Mouse (Mus musculus): Measurements from ENCODE around the gene Faah. TPM values are rescaled to one million over a fixed set of nuclear protein-coding genes. Genes with fewer than 3 reads are reported as not detected.

Faah gene
- 10 to 100 TPM; 86.6 to 90.7 TPM for total RNA-seq (2021)
- long read RNA-seq, experiment 1, transcript Faah-201 (15 exons, 3,827 nt), result major isoform, 173 of 216 reads
- long read RNA-seq, experiment 1, partial matches to known transcripts, result 25 of 216 reads
- long read RNA-seq, experiment 1, other reads (novel, unspliced or antisense), result 18 of 216 reads
- long read RNA-seq, experiment 2, transcript Faah-201 (15 exons, 3,827 nt), result major isoform, 171 of 220 reads
- long read RNA-seq, experiment 2, partial matches to known transcripts, result 18 of 220 reads
- long read RNA-seq, experiment 2, other reads (novel, unspliced or antisense), result 28 of 220 reads

DNA sequence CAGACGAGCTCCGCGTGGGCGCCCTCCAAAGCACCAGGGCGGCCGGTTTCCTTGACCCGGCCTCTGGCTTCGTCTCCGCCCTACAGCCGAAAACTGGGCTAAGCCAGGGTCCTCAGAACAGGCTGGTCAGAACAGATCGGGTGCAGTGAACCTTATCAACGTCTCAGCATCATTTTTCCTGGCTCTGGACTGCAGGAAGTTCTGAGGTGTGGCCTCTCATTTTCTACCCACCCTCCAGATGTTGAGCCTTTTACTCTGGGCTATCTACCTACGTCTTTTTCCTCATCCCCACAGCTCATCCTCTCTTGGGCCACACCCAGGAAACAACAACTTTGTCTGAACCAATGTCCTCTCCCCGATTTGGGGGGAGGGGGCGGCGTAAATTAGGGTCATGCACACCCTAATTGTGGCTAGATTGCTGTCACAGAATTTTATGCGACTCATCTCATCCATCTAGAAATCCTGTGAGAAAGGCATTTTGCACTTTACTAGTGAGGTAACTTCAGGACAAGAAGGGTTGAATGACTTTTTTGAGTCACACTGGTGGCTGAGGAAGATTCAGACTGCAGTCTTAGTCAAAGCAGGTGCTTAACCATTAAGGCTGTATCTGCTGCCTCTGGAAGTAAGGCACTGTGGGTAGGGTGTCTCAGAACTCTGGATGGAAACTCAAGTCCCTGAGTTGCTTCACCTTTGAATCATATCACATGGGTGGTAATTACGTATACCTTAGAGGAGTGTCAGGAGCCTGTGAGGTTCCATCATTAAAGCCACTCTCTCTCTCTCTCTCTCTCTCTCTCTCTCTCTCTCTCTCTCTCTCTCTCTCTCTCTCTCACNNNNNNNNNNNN, at the start of gene Faah:
Gene Faah, minus strand, starts transcription at position 25 of the 845 bp plus-strand sequence.
- intact Hi-C loops (cut with DNase I), result no loop called here
- DNase-seq (ENCODE audit: low spot score in 2 of 2), result no peak

- no peak for DNase-seq (ENCODE audit: low spot score in 2 of 2)
- intact Hi-C loops (cut with DNase I), result no loop called here
Measured at GRCm38 (mm10) chr4:116063855-116064254, 46.1 kb upstream of the Faah start.

DNA sequence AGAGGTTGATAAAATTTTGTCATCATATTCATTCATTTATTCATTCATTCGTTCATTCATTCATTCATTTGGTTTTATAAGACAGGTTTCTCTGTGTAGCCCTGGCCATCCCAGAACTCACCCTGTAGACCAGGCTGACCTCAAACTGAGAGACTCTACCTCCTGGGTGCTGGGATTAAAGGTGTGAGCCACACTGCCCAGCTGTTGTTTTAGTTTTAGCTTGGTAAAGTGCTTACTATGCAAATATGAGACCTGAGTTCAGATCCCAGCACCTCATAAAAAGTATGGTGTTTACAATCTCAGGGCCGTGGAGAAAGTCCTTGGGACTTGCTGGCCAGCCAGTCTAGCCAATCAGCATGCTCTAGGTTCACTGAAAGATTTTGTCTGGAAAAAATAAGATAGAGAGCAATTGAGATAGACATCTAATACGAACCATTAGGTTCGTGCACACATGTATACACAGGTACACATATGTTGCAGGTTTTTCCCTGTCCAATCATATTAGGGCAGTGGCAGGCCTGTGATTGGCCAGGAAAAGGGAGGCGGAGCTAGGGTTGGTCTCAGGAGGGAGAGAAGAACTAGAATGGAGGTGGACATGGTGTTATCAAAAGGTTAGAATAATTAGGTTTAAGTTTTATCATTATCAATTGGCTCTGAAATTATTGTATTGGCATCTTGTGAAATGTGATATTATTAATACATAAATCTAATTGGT, 41.4 kb upstream of the Faah start:
- intact Hi-C loops (cut with DNase I), result no loop called here
- DNase-seq (ENCODE audit: low spot score in 2 of 2), result no peak

DNA sequence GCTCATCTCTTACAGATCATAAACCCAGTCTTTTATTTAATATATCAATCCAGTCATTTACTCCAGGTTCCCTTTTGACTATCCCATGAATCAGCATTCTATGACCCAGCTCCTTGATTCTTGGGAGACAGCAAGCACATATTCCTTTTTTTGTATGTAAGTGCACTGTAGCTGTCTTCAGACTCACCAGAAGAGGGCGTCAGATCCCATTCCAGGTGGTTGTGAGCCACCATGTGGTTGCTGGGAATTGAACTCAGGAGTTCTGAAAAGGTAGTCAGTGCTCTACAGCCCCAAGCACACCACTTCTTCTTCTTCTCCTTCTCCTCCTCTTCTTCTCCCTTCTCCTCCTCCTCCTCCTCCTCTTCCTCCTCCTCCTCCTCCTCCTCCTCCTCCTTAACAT, 39.8 kb upstream of the Faah start:
- no peak for DNase-seq (ENCODE audit: low spot score in 2 of 2)
- intact Hi-C loops (cut with DNase I), result no loop called here

- peak; percentile 88 to 90 for DNase-seq (ENCODE audit: low spot score in 2 of 2)
- intact Hi-C loops (cut with DNase I), result no loop called here
Measured at GRCm38 (mm10) chr4:116053399-116053961, 35.8 kb upstream of the Faah start, which contains the start of gene Nsun4. Gene Nsun4 (minus strand): TSS chr4:116053876.

DNA sequence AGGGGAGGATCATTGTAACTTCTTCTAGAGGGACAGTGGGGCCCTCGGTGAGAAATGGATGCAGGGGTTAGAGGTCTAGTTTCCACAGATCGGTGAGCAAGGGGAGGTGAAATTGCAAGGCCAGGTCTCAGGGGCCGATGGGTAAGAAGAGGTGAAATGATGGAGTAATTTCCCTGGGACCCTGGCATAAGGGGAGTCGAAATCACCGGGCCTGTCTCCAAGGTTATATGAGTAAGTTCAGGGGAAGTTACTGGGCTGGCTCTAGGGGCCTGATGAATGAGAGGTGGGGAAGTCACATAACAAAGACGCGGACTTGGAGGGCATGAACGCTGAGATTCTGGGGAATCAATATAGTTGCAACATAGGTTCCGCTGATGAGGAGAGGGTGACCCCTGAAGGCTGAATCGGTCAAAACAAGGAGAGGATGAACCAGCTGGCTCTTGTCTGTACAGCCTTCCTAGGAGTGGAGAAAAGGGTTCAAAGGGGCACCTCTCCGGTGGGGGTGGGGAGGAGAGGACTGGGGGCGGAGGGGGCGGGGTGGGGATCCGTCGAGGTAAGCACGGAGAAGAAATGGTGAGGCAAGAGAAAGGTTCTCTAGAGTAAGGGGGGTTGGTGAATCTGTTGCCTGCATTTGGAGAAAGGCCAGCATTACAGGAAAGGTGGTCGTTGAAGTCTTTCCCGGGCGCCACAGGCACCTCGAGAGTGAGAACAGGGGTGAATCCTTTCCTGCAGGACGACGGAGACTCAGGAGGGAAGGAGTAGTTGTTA, 35.0 kb upstream of the Faah start:
- intact Hi-C loops (cut with DNase I), result no loop called here
- no peak for DNase-seq (ENCODE audit: low spot score in 2 of 2)

DNA sequence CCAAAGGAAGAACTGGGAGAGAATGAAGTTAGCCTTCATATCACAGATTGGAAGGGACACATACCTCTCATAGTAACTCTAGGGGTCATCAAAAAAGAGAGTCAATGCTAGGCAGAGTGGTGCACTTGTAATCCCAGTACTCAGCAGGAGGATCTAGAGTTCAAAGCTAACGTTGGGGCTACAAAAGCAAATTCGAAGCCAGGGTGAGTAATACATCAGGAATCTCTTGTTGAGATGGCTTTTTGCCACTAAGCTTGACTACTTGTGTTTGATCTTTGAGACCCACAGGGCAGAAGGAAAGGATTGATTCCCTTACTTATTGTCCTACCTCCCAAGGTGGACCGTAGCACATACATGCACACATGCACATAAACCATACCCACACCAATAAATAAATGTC, 31.5 kb upstream of the Faah start:
- DNase-seq (ENCODE audit: low spot score in 2 of 2), result no peak
- intact Hi-C loops (cut with DNase I), result no loop called here

GRCm38 (mm10) chr4:116048130-116048920, 30.6 kb upstream of the Faah start:
- no peak for DNase-seq (ENCODE audit: low spot score in 2 of 2)
- intact Hi-C loops (cut with DNase I), result no loop called here

DNA sequence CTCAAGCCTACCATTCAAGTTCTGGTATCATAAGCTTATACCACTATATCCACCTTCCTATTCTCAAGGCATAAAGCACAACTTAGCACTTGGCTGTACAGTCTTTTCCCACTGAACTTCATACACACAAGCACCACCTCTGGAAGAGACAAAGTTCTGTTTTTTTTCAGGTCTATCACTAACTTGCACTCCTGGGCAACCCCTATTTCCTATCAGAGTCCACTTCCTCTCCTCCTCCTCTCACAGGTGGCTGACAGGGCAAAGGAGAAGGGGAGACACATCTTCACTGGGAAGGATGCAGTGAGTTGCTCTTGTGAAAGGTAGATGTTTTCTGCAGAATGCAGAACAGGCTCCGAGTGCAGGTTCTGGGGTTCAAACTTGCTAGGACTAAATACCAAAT, 30.0 kb upstream of the Faah start:
- DNase-seq (ENCODE audit: low spot score in 2 of 2), result no peak
- intact Hi-C loops (cut with DNase I), result no loop called here

DNA sequence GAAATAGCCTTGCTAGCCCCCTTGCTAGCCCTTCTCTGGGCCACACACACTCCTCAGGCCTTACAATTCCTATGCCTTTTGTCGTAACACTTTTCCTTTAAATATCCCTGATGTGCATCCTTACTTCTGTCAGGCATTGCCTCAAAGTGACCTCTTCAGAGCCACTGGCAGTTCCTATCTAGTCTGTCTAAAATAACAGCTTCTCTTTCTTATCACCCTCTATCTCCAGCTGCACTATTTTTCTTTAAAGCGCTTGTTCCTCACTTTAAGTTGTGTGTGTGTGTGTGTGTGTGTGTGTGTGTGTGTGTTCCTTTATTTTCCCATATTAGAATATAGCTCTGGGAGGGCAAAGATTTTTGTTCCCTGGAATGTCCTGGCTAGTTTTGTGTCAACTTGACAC, 28.9 kb upstream of the Faah start:
- intact Hi-C loops (cut with DNase I), result no loop called here
- no peak for DNase-seq (ENCODE audit: low spot score in 2 of 2)

DNA sequence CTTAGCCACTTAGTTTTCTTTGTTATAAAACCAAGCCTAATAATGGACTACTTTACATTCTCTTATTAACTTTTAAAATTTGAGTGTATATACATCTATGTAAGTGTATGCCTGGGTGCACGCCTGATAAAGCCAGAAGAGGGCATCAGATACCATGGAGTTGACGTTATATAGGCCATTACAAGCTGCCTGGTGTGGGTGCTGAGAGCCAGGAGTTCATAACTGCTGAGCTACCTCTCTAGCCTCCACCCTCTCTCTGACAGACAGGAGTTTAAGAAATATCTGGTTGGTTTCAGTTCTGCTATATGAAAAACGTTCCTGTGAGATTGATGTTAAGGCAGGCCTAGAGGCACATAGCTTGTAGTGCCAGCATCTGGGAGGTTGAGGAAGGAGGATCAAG, 24.5 kb upstream of the Faah start:
- no peak for DNase-seq (ENCODE audit: low spot score in 2 of 2)
- intact Hi-C loops (cut with DNase I), result no loop called here

GRCm38 (mm10) chr4:116040466-116040865, 22.7 kb upstream of the Faah start:
- no peak for DNase-seq (ENCODE audit: low spot score in 2 of 2)
- intact Hi-C loops (cut with DNase I), result no loop called here

DNA sequence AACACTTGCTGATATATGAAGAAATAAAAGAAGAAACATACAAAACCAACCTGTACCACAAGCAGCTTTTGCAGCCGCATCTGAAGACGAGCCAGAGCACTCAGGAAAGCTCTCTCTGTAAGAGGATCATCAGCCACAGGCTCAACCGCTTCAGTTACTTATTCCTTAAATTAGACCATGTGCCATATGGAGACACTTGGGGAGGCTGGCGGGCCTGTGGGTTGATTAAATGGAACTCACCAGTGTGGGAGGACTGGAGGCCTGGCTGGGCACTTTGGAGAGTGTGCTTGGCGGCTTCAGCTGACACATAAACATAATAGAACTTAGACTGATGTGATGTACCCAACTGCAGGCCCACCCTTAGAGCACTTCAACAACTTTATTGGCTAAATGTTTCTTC, 15.6 kb upstream of the Faah start:
- peak; percentile 42 to 54 for DNase-seq (ENCODE audit: low spot score in 2 of 2)
- intact Hi-C loops (cut with DNase I), result no loop called here

DNA sequence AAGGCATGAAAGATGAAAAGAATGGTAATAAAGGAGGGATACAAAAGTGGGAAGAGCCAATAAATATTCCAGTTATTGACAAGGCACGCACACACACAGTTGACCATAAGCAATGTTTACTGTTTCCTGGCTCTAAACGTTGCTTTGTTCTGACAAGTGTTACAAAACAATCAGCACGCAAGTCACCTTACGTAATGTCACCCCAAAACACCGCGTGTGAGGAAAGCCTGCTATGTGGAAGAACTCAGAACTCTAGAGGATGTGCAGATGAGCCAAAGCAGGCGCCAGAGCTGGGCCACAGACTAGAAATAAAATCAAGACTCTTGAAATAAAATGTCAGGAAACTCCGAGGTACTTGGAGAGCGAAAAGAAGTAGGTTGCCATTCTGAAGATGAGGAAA, 15.2 kb upstream of the Faah start:
- DNase-seq (ENCODE audit: low spot score in 2 of 2), result no peak
- intact Hi-C loops (cut with DNase I), result no loop called here

DNA sequence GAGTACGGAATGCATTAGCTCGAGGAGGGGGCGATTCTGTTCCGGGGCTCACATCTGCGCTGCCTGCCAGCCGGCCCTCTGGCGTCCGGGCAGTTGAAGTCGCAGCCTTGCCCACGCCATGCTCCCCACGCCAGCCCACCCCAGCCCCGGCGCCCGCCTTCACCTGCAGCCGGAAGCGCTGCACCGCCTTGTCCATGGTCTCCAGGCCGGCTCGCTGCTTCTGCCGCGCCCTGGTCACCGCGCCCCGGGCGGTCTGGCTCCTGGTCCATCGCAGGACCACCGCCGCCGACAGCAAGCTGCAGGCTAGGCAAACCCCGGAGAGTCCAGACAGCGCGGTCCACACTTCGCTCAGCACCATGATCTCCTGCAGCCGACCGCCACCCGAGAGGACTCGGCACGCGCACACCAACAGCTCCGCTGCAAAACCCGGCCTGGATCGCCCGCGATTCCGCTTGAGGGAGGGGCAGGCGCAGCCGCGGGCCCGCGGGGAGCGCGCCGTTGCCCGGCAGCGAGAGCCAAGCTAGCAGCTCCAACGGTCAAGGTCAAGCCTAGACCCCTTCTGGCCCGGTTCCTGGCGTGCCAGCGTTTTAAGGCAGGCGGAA, 325 bp downstream of the Faah start:
- peak; percentile 68 to 76 for DNase-seq (ENCODE audit: low spot score in 2 of 2)
- intact Hi-C loops (cut with DNase I), result no loop called here

GRCm38 (mm10) chr4:116016862-116017299, 845 bp downstream of the Faah start:
- intact Hi-C loops (cut with DNase I), result no loop called here
- no peak for DNase-seq (ENCODE audit: low spot score in 2 of 2)

GRCm38 (mm10) chr4:116016396-116016795, 1.3 kb downstream of the Faah start:
- intact Hi-C loops (cut with DNase I), result no loop called here
- no peak for DNase-seq (ENCODE audit: low spot score in 2 of 2)

DNA sequence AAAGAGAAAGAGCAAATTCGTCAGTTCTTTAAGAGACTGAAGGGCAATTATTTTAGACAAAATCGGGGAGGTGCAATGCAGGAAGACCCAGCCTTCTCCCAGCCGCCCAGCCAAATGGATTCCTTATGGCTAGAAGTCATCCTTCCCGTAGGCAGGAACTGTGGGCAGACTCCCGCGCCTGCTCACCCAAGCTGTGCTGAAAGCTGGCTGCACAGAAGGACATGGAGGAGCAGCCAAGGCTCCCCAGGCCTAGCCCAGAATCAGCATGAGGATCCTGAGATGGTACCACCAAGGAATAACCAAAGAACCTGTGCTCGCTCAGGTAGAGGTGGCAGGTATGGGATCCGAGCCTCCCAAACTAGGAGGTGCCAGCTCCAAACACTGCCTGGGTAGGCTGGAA, 1.7 kb downstream of the Faah start:
- intact Hi-C loops (cut with DNase I), result no loop called here
- peak in 1 of 2 experiments; percentile 64 for DNase-seq (ENCODE audit: low spot score in 2 of 2)

Measured in left cerebral cortex, postnatal 14 days (tissue).